Mouse (Mus musculus) limb, embryonic 14.5 days (tissue): Measurements from ENCODE around the gene Cep72. TPM values are rescaled to one million over a fixed set of nuclear protein-coding genes. Genes with fewer than 3 reads are reported as not detected.

Source experiments
- ATAC-seq: fragments of 200-750 bp; cut with Nextera tagmentation; 2 replicates; pipeline ENCODE4 v1.8.0; 2017; ENCODE audit warnings: low read depth, moderate number of reproducible peaks, moderate TSS enrichment; ENCODE audit not compliant: low FRiP score
- DNase-seq: peaks from one replicate; pipeline ENCODE4 v3.0.0-alpha.2; 2015; ENCODE audit warnings: low spot score
- H3K27ac ChIP-seq: fragments of 300-500 bp; sonication (generic); replicated peaks from 2 replicates; pipeline ENCODE4 v1.5.1; 2014; ENCODE audit warnings: low read depth, mild to moderate bottlenecking, low read length, moderate library complexity, mixed read lengths
- H3K27me3 ChIP-seq: fragments of 300-500 bp; sonication (generic); 2 replicates; pipeline ENCODE4 v1.6.1; 2014; ENCODE audit warnings: low read length, mixed read lengths; ENCODE audit not compliant: control insufficient read depth, insufficient read depth
- H3K36me3 ChIP-seq: fragments of 300-500 bp; sonication (generic); 2 replicates; pipeline ENCODE4 v1.6.1; 2014; ENCODE audit warnings: mild to moderate bottlenecking, low read length, moderate library complexity, mixed read lengths; ENCODE audit not compliant: control insufficient read depth, insufficient read depth
- H3K4me1 ChIP-seq: fragments of 300-500 bp; sonication (generic); 2 replicates; pipeline ENCODE4 v1.6.1; 2014; ENCODE audit warnings: antibody characterized with exemption, low read length, mixed read lengths; ENCODE audit not compliant: control insufficient read depth, insufficient read depth
- H3K4me2 ChIP-seq: fragments of 300-500 bp; sonication (generic); replicated peaks from 2 replicates; pipeline ENCODE4 v1.6.1; 2014; ENCODE audit warnings: low read depth, mild to moderate bottlenecking, low read length, moderate library complexity; ENCODE audit not compliant: severe bottlenecking
- H3K4me3 ChIP-seq: fragments of 300-500 bp; sonication (generic); replicated peaks from 2 replicates; pipeline ENCODE4 v1.5.1; 2014; ENCODE audit warnings: low read length
- H3K9ac ChIP-seq: fragments of 300-500 bp; sonication (generic); 2 replicates; pipeline ENCODE4 v1.6.1; 2014; ENCODE audit warnings: mild to moderate bottlenecking, low read depth, low read length, moderate library complexity; ENCODE audit not compliant: severe bottlenecking
- H3K9me3 ChIP-seq: fragments of 300-500 bp; sonication (generic); 2 replicates; pipeline ENCODE4 v1.6.1; 2016; ENCODE audit warnings: low read length; ENCODE audit not compliant: control insufficient read depth
- POLR2A ChIP-seq: fragments of 200-500 bp; IDR thresholded peaks from 2 replicates; pipeline ENCODE4 v1.8.0; 2012; ENCODE audit warnings: inconsistent platforms, mild to moderate bottlenecking, moderate library complexity, borderline replicate concordance; ENCODE audit not compliant: insufficient read depth, insufficient read length; ENCODE audit errors: extremely low read depth
- WGBS: fragments of 180-500 bp; shearing (Covaris S2); extraction: QIAGEN DNeasy Blood & Tissue Kit; methylation state at CpG from one replicate; pipeline ENCODE4 v1.1.7; 2014; 5-methylcytosine and 5-hydroxymethylcytosine counted together
- polyA plus RNA-seq, 2 experiments: library from polyadenylated mRNA; depleted of rRNA in 1 of 2; stranded (reverse) in 1 of 2; unstranded in 1 of 2; fragments of >200 nt; fragmentation: Nextera tagmentation in 1 of 2; extraction: Ambion mirVana in 1 of 2; gene quantifications; 2 replicates each; pipeline versions ENCODE4 v1.2.1 to v1.2.3; 2012 to 2014

Gene Cep72
- polyA plus RNA-seq, 2 experiments = 11.2 to 13.6 TPM

- 44% methylated on average over 5 of the region's 5 CpGs for WGBS
- DNase-seq (no peak), ATAC-seq (no peak)
- no peaks in the 10 kb centered on the region for H3K36me3 ChIP-seq
- H3K4me1 ChIP-seq = no peaks in the 10 kb centered on the region
- H3K9me3 ChIP-seq = no peaks in the 10 kb centered on the region
- H3K27ac ChIP-seq = no peak overlapping the region
- no peak overlapping the region for H3K9ac ChIP-seq
- no peak overlapping the region for H3K4me2 ChIP-seq
- no peaks in the 10 kb centered on the region for H3K27me3 ChIP-seq
- no peak for TF ChIP-seq POLR2A
- H3K4me3 ChIP-seq = no peak overlapping the region
Measured at GRCm38 (mm10) chr13:73990325-73990724, 71.8 kb downstream of the Cep72 start.

Other genes starting within 250 kb of the Cep72 start
- gene Nkd2, start 214.7 kb downstream of the Cep72 start, polyA plus RNA-seq (2012; rRNA removed) = 50.3 and 57.9 TPM in 2 replicates
- 34.8 and 39.7 TPM in 2 replicates for gene Nkd2, start 214.7 kb downstream of the Cep72 start, polyA plus RNA-seq (2014; fragmentation: Nextera tagmentation; extraction: Ambion mirVana)
- 16.1 and 20.6 TPM in 2 replicates for gene Trip13, start 124.5 kb downstream of the Cep72 start, polyA plus RNA-seq (2012; rRNA removed)
- 36.0 and 37.3 TPM in 2 replicates for gene Trip13, start 124.5 kb downstream of the Cep72 start, polyA plus RNA-seq (2014; fragmentation: Nextera tagmentation; extraction: Ambion mirVana)
- 85.7 and 87.2 TPM in 2 replicates for gene Brd9, start 124.5 kb downstream of the Cep72 start, polyA plus RNA-seq (2012; rRNA removed)
- 48.4 and 55.9 TPM in 2 replicates for gene Brd9, start 124.5 kb downstream of the Cep72 start, polyA plus RNA-seq (2014; fragmentation: Nextera tagmentation; extraction: Ambion mirVana)
- gene Zdhhc11, start 98.4 kb downstream of the Cep72 start, polyA plus RNA-seq (2012; rRNA removed) = not detected in 2 replicates
- gene Zdhhc11, start 98.4 kb downstream of the Cep72 start, polyA plus RNA-seq (2014; fragmentation: Nextera tagmentation; extraction: Ambion mirVana) = not detected in 2 replicates
- 1.8 and 2.2 TPM in 2 replicates for gene Tppp, start 52.9 kb downstream of the Cep72 start, polyA plus RNA-seq (2012; rRNA removed)
- 1.7 and 2.4 TPM in 2 replicates for gene Tppp, start 52.9 kb downstream of the Cep72 start, polyA plus RNA-seq (2014; fragmentation: Nextera tagmentation; extraction: Ambion mirVana)
- 0.03 and 0.05 TPM in 2 replicates for gene Slc9a3, start 59.2 kb upstream of the Cep72 start, polyA plus RNA-seq (2012; rRNA removed)
- 0.15 TPM in 1 of 2 replicates, not detected in the other for gene Slc9a3, start 59.2 kb upstream of the Cep72 start, polyA plus RNA-seq (2014; fragmentation: Nextera tagmentation; extraction: Ambion mirVana)
- 42.6 and 42.9 TPM in 2 replicates for gene Exoc3, start 146.4 kb upstream of the Cep72 start, polyA plus RNA-seq (2012; rRNA removed)
- 89.7 and 106 TPM in 2 replicates for gene Exoc3, start 146.4 kb upstream of the Cep72 start, polyA plus RNA-seq (2014; fragmentation: Nextera tagmentation; extraction: Ambion mirVana)
- 3.7 and 4.6 TPM in 2 replicates for gene Ahrr, start 230.0 kb upstream of the Cep72 start, polyA plus RNA-seq (2012; rRNA removed)
- 1.9 and 2.3 TPM in 2 replicates for gene Ahrr, start 230.0 kb upstream of the Cep72 start, polyA plus RNA-seq (2014; fragmentation: Nextera tagmentation; extraction: Ambion mirVana)